Mouse (Mus musculus): ENCODE results near the gene Mrpl9. TPM values are rescaled to one million over a fixed set of nuclear protein-coding genes. Genes with fewer than 3 reads are reported as not detected.

The Mrpl9 gene
- 11.5 and 20.8 TPM in 2 replicates for total RNA-seq (2015; ENCODE audit: low replicate concordance)
- total RNA-seq (2017; ENCODE audit: low replicate concordance) = 10.5 and 13.0 TPM in 2 replicates

GRCm38 (mm10) chr3:94442951-94443596, at the start of gene Mrpl9:
Gene Mrpl9 (plus strand): TSS chr3:94443318.
- peak; percentile 98 for ATAC-seq (replicated peaks; ENCODE audit: low FRiP score, poor library complexity, severe bottlenecking)

GRCm38 (mm10) chr3:94396336-94396735, 46.8 kb upstream of the Mrpl9 start:
- ATAC-seq (replicated peaks; ENCODE audit: low FRiP score, poor library complexity, severe bottlenecking) = no peak

DNA sequence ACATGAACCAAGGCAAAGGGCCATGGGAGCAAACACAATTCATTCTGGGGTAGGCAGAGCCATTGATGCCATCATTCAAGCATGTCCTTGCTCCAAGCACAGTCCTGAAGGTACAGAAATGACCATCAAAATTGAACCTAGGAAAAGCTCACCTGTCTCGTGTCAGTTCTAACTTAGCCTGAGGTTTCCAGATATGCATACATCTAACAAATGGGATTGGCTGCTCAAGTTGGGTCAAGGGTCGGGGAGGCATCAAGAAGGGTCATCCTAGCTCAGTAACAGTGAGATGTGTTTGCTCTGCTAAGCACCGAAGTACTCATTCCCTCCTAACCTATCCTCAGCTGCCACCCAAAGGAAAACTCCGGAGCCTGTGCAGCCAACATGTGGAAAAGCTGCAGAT, 46.3 kb upstream of the Mrpl9 start:
- no peak for ATAC-seq (replicated peaks; ENCODE audit: low FRiP score, poor library complexity, severe bottlenecking)

GRCm38 (mm10) chr3:94398217-94398616, 44.9 kb upstream of the Mrpl9 start, which contains the start of gene Lingo4:
Gene Lingo4 (plus strand): TSS chr3:94398517.
- no peak for ATAC-seq (replicated peaks; ENCODE audit: low FRiP score, poor library complexity, severe bottlenecking)

- ATAC-seq (replicated peaks; ENCODE audit: low FRiP score, poor library complexity, severe bottlenecking) = no peak
Measured at GRCm38 (mm10) chr3:94398943-94399481, 44.1 kb upstream of the Mrpl9 start.

DNA sequence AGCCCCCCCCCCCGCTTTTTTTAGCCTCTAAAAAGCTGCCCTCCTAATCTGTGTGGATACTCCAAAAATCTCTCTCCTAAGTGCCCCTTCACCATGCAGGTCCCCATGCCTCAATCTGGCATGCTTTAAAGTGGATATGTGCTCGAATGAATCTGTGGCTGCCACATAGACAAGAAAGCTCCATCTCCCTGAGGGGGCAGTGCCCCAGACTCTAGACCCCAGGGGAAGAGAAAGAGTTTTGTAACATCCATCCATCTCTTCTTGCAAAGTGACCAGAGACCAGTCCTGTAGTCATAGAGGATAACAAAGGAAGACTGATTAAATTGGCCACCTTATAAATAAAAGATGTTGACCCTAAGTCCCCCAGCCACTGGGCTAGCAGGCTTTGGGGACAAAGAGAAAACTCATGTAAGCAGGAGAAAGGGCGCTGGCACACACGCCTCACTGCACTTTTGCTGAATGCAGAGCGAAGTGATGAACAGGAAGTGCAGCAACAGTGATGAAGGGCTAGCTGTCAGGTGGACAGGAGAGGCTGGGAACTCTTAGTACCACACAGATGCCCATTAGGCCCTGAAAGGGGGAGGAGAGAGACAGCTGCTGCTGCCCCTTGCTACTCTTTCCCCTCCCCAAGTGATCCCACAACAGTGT, 43.3 kb upstream of the Mrpl9 start:
- no peak for ATAC-seq (replicated peaks; ENCODE audit: low FRiP score, poor library complexity, severe bottlenecking)

GRCm38 (mm10) chr3:94402451-94402850, 40.7 kb upstream of the Mrpl9 start:
- no peak for ATAC-seq (replicated peaks; ENCODE audit: low FRiP score, poor library complexity, severe bottlenecking)

- no peak for ATAC-seq (replicated peaks; ENCODE audit: low FRiP score, poor library complexity, severe bottlenecking)
Measured at GRCm38 (mm10) chr3:94404366-94405054, 38.6 kb upstream of the Mrpl9 start.

DNA sequence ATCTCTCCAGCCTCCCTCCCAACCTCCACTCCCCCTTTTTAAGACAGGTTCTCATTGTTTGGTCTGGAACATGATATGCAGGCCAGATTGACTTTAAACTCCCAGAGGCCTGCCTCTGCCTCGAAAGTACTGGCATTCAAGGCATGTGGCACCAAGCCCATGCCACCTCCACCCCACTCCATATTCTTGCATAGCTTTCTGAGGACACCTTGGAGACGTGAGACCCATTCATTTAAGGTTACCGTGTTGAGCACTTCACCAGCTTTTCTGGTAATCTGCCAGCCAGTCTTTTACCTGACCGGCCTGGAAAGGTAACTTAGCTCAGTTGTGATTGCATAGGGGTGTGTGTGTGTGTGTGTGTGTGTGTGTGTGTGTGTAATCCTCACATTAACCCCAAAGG, 37.6 kb upstream of the Mrpl9 start:
- ATAC-seq (replicated peaks; ENCODE audit: low FRiP score, poor library complexity, severe bottlenecking) = no peak

DNA sequence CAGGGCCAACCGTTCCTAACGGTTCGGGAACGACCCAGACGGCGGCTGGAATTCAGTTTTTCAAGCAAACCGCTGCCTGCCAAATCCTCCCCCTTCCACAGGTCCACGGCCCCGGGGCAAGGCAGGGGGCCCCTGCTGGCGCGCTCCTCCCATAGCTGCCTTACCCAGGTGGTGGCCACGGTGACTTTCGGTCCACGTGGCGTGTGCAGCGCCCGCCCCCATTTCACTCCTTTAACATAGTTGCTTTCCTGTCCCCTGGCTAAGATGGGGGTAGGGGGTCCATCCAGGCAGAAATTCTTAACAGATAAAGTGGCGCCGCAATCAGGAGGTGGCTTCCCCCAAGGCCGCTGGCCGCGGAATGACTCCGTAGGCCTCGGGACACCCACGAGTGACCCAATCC, 30.6 kb upstream of the Mrpl9 start:
- no peak for ATAC-seq (replicated peaks; ENCODE audit: low FRiP score, poor library complexity, severe bottlenecking)

GRCm38 (mm10) chr3:94413031-94413679, 30.0 kb upstream of the Mrpl9 start, which contains the start of gene Tdrkh:
Gene Tdrkh (plus strand): TSS chr3:94413273.
- ATAC-seq (replicated peaks; ENCODE audit: low FRiP score, poor library complexity, severe bottlenecking) = peak; percentile 94

- ATAC-seq (replicated peaks; ENCODE audit: low FRiP score, poor library complexity, severe bottlenecking) = no peak
Measured at GRCm38 (mm10) chr3:94430980-94431379, 12.1 kb upstream of the Mrpl9 start.

- no peak for ATAC-seq (replicated peaks; ENCODE audit: low FRiP score, poor library complexity, severe bottlenecking)
Measured at GRCm38 (mm10) chr3:94434305-94434704, 8.8 kb upstream of the Mrpl9 start.

DNA sequence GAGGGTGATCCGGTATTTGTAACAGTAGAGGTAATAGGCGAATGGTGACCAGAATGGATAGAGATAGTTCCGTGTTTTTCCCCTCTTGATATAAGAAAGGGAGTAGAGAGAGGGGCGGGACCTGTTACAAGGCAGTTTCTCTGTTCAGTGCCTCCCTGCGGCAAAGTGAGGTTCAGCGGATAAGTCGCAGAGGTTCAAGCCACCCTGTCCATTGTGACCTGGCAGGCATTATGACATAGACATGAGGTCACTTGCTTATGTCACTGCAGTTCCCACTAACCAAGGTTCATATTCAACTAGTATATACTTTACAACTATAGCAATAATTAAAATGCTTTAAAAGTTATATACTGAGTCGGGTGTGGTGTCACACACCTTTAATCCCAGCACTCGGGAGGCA, 6.7 kb upstream of the Mrpl9 start:
- no peak for ATAC-seq (replicated peaks; ENCODE audit: low FRiP score, poor library complexity, severe bottlenecking)

GRCm38 (mm10) chr3:94441182-94441581, 1.9 kb upstream of the Mrpl9 start:
- ATAC-seq (replicated peaks; ENCODE audit: low FRiP score, poor library complexity, severe bottlenecking) = no peak

DNA sequence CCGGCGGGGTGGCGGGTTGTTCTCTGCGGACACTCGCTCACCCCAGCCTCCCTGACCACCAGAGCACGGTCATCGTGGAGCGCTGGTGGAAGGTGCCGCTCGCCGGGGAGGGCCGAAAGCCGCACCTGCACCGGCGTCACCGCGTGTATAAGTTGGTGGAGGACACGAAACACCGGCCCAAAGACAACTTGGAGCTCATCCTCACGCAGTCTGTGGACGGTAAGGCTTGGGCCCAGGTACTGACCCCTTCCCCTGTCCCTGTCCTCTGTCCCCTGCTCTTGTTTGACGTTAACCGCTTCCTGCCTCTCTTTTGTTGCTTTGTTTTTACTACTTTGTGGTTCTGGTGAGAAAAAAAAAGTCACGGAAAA, 463 bp downstream of the Mrpl9 start, which contains the start of gene Oaz3:
Gene Oaz3 (minus strand): TSS at position 319 of the 368 bp plus-strand sequence.
- peak; percentile 69; the same call in 1 of the 2 replicates for ATAC-seq (replicated peaks; ENCODE audit: low FRiP score, poor library complexity, severe bottlenecking)

DNA sequence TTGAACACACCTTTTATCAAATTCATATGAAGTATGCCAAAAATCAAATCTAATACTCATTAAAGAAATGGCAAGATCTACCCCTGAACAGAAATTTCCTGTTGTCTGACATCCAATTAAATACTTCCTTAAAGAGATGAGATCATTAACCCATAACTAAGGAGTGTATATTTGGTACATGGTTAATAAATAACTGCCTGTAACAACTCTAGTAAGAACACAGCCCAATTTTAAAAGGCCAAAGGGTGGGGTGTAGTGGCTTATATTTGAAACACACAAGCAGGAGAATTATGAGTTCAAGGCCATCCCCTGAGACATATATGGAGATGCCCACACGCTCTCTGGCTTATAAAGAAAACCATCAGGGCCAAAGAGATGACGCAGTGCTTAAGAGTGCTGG, 6.3 kb downstream of the Mrpl9 start:
- ATAC-seq (replicated peaks; ENCODE audit: low FRiP score, poor library complexity, severe bottlenecking) = no peak

GRCm38 (mm10) chr3:94456529-94457000, 13.4 kb downstream of the Mrpl9 start:
- peak; percentile 89 for ATAC-seq (replicated peaks; ENCODE audit: low FRiP score, poor library complexity, severe bottlenecking)

DNA sequence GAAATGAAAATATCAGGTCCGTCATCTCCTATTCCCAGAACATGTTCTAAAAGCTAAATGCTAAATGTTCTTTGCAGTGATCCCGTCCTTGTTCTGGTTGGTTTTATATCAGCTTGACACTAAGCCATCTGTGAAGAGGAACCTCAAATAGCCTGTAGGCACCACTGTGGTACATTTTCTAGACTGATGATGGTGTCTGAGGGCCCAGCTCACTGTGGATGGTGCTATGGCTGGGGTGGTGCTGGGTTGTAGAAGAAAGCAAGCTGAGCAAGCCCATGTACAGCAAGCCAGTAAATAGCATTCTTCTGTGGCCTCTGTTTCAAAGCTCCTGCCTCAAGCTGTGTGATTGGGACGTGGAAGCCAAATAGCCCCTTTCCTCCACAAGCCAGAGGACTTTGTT, 13.9 kb downstream of the Mrpl9 start:
- no peak for ATAC-seq (replicated peaks; ENCODE audit: low FRiP score, poor library complexity, severe bottlenecking)

- no peak for ATAC-seq (replicated peaks; ENCODE audit: low FRiP score, poor library complexity, severe bottlenecking)
Measured at GRCm38 (mm10) chr3:94459834-94460233, 16.7 kb downstream of the Mrpl9 start.

Data from erythroblast, adult 5-6 weeks (primary cell).